Mouse (Mus musculus) liver, embryonic 14.5 days (tissue): ENCODE results near the gene Cbr3. TPM values are rescaled to one million over a fixed set of nuclear protein-coding genes. Genes with fewer than 3 reads are reported as not detected.

Experiments
- ATAC-seq: fragments of 200-750 bp; cut with Nextera tagmentation; 2 replicates; pipeline ENCODE4 v1.8.0; 2017; ENCODE audit warnings: moderate number of reproducible peaks, mild to moderate bottlenecking, moderate library complexity; ENCODE audit not compliant: insufficient read depth
- DNase-seq, 3 experiments: peaks; one replicate each; pipeline ENCODE4 v3.0.0-alpha.2; 2012 to 2013; ENCODE audit warnings: low read depth in 3 of 3, low spot score in 3 of 3
- H3K27ac ChIP-seq: fragments of 300-500 bp; sonication (generic); 2 replicates; pipeline ENCODE4 v1.5.1; 2014; ENCODE audit warnings: moderate library complexity, mild to moderate bottlenecking, control low read depth, inconsistent platforms
- H3K27me3 ChIP-seq: fragments of 300-500 bp; sonication (generic); 2 replicates; pipeline ENCODE4 v1.6.1; 2014; ENCODE audit warnings: mild to moderate bottlenecking, low read length, moderate library complexity; ENCODE audit not compliant: control insufficient read depth, insufficient read depth
- H3K36me3 ChIP-seq: fragments of 300-500 bp; sonication (generic); replicated peaks from 2 replicates; pipeline ENCODE4 v1.6.1; 2014; ENCODE audit warnings: low read depth; ENCODE audit not compliant: control insufficient read depth, insufficient read depth
- H3K4me1 ChIP-seq, 2 experiments: fragments of 200-500 bp in 1 of 2; fragments of 300-500 bp in 1 of 2; sonication (generic) in 1 of 2; replicated peaks; 2 replicates each; pipeline ENCODE4 v1.6.1; 2012 to 2014; ENCODE audit warnings: antibody characterized with exemption in 1 of 2, inconsistent platforms in 1 of 2, low read length in 1 of 2; ENCODE audit not compliant: control insufficient read depth in 2 of 2, insufficient read depth in 2 of 2
- H3K4me2 ChIP-seq: fragments of 300-500 bp; sonication (generic); 2 replicates; pipeline ENCODE4 v1.6.1; 2014; ENCODE audit warnings: low read depth, mild to moderate bottlenecking, control low read depth, moderate library complexity
- H3K4me3 ChIP-seq, 2 experiments: fragments of 200-500 bp in 1 of 2; fragments of 300-500 bp in 1 of 2; sonication (generic) in 1 of 2; 2 replicates each; pipeline ENCODE4 v1.5.1; 2012 to 2014; ENCODE audit warnings: low read depth in 2 of 2, low read length in 2 of 2, mild to moderate bottlenecking in 2 of 2, control low read depth in 1 of 2, inconsistent platforms in 1 of 2, moderate library complexity in 1 of 2; ENCODE audit not compliant: insufficient read depth in 1 of 2
- H3K9ac ChIP-seq: fragments of 300-500 bp; sonication (generic); replicated peaks from 2 replicates; pipeline ENCODE4 v1.6.1; 2014; ENCODE audit warnings: mild to moderate bottlenecking, control low read depth, moderate library complexity
- H3K9me3 ChIP-seq: fragments of 300-500 bp; sonication (generic); 2 replicates; pipeline ENCODE4 v1.6.1; 2016; ENCODE audit warnings: low read length, mixed read lengths; ENCODE audit not compliant: control insufficient read depth
- CTCF ChIP-seq: IDR thresholded peaks from 2 replicates; pipeline ENCODE4 v1.5.1; 2016; ENCODE audit warnings: antibody characterized with exemption, low read depth, control low read depth
- EP300 ChIP-seq: IDR thresholded peaks from 2 replicates; pipeline ENCODE4 v1.6.1; 2016; ENCODE audit warnings: antibody characterized with exemption, low read depth
- WGBS: fragments of 180-500 bp; shearing (Covaris S2); extraction: QIAGEN DNeasy Blood & Tissue Kit; methylation state at CpG from one replicate; pipeline ENCODE4 v1.1.7; 2014; ENCODE audit not compliant: insufficient replicate concordance; 5-methylcytosine and 5-hydroxymethylcytosine counted together
- polyA plus RNA-seq, 2 experiments: library from polyadenylated mRNA; depleted of rRNA in 1 of 2; stranded (reverse) in 1 of 2; unstranded in 1 of 2; fragments of >200 nt; fragmentation: Nextera tagmentation in 1 of 2; extraction: Ambion mirVana in 1 of 2; gene quantifications; 2 replicates each; pipeline versions ENCODE4 v1.2.1 to v1.2.3; 2012 to 2014

The Cbr3 gene
- polyA plus RNA-seq, 2 experiments = 0.28 to 0.32 TPM

- DNase-seq (no peak), ATAC-seq (no peak)
- Histone ChIP-seq H3K27me3 (no peaks in the 10 kb centered on the region), H3K27ac (no peak overlapping the region), H3K4me2 (no peak overlapping the region), H3K4me3 (no peak overlapping the region), H3K4me1 (no peaks in the 10 kb centered on the region), H3K9ac (no peak overlapping the region), H3K36me3 (no peaks in the 10 kb centered on the region), H3K9me3 (no peaks in the 10 kb centered on the region; the same call in 1 of the 2 replicates)
- peak; percentile 61 for TF ChIP-seq CTCF
- TF ChIP-seq EP300 = no peak
- WGBS = 68% methylated on average over 5 of the region's 5 CpGs
These were observed 12.0 kb upstream of the Cbr3 start for GRCm38 (mm10) chr16:93671064-93671463.

- WGBS = 45% methylated on average over 5 of the region's 5 CpGs
- DNase-seq = no peak
- TF ChIP-seq CTCF (no peak), EP300 (no peak)
- no peak overlapping the region for H3K4me2 ChIP-seq
- no peaks in the 10 kb centered on the region for H3K36me3 ChIP-seq
- H3K4me3 ChIP-seq = no peak overlapping the region
- no peaks in the 10 kb centered on the region for H3K9me3 ChIP-seq
- no peak overlapping the region for H3K9ac ChIP-seq
- no peaks in the 10 kb centered on the region for H3K4me1 ChIP-seq
- no peak overlapping the region for H3K27ac ChIP-seq
- no peak for ATAC-seq
- H3K27me3 ChIP-seq = peaks cover 7% of the 10 kb centered on the region
These were observed 6.6 kb upstream of the Cbr3 start for GRCm38 (mm10) chr16:93676376-93676775.

GRCm38 (mm10) chr16:93678206-93678605 lies 4.8 kb upstream of the Cbr3 start:
- DNase-seq = no peak
- no peak overlapping the region for H3K27ac ChIP-seq
- H3K4me1 ChIP-seq = no peaks in the 10 kb centered on the region
- no peak overlapping the region for H3K4me2 ChIP-seq
- H3K9ac ChIP-seq = no peak overlapping the region
- TF ChIP-seq EP300 (no peak), CTCF (peak; percentile 55)
- no peaks in the 10 kb centered on the region for H3K36me3 ChIP-seq
- H3K4me3 ChIP-seq = no peak overlapping the region
- peaks cover 25% of the 10 kb centered on the region for H3K27me3 ChIP-seq
- no peaks in the 10 kb centered on the region for H3K9me3 ChIP-seq
- WGBS = 45% methylated on average over 4 of the region's 4 CpGs
- ATAC-seq = no peak

DNA sequence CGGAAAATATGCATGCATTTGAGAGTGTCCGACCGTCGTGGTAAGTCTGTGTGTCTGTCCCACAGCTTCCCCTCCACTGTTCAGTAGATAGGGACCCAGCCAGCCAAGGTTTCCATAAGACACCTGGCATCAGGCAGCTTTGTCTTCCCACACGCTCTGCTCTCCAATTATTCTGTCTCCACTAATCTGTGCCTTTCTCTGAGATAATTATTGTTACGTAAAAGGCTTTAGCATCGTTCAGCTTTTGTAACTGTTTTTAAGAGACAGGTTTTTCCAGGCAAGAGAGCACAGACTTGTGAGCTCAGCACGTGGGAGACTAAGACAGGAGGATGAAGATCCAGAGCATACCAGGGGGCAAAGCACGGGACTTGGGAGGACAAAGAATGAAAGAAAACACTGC lies 3.9 kb upstream of the Cbr3 start:
- H3K36me3 ChIP-seq = no peaks in the 10 kb centered on the region
- no peak overlapping the region for H3K4me3 ChIP-seq
- no peak overlapping the region for H3K4me2 ChIP-seq
- H3K9me3 ChIP-seq = no peaks in the 10 kb centered on the region
- WGBS = 58% methylated on average over 9 of the region's 9 CpGs
- no peak overlapping the region for H3K9ac ChIP-seq
- TF ChIP-seq CTCF (no peak), EP300 (no peak)
- H3K27me3 ChIP-seq = peaks cover 35% of the 10 kb centered on the region
- H3K4me1 ChIP-seq = no peaks in the 10 kb centered on the region
- ATAC-seq (no peak), DNase-seq (no peak)
- no peak overlapping the region for H3K27ac ChIP-seq

DNA sequence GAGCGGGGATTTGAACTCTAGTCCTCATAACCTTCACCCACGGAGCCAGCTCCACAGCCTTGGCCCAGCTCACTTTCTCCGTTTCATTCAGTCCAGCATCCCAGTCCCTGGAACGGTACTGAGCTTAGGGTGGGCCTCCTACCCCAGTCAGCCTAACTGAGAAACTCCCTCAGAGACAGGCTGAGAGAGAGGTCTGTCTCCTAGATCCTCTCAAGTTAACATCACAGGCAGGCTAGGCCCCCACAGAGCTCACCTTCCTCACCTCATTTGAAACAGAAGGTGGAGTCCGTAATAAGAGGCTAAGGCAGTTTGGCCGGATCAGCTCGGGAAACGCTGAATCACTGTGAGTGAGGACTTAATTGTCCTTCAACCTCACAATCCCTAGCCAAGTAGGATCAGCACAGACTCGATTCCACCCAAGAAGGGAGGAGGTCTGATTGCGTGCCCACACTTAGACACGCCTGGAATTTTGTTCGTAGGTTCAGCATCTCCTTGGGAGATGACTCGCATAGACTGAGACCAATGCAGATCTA lies 793 bp upstream of the Cbr3 start:
- Histone ChIP-seq H3K4me2 (peak overlapping the region; percentile 43), H3K27me3 (peaks cover 50% of the 10 kb centered on the region), H3K9ac (no peak overlapping the region), H3K9me3 (no peaks in the 10 kb centered on the region), H3K27ac (no peak overlapping the region), H3K36me3 (no peaks in the 10 kb centered on the region), H3K4me1 (no peaks in the 10 kb centered on the region), H3K4me3 (no peak overlapping the region; a peak in 1 of 4 replicates)
- WGBS = 14% methylated on average over 13 of the region's 13 CpGs
- no peak for DNase-seq
- ATAC-seq = no peak
- no peak for TF ChIP-seq CTCF
- no peak for TF ChIP-seq EP300
